Mouse (Mus musculus) embryo, embryonic 9.5 days (tissue): ENCODE data around the gene Itga6.

Experiments
- DNase-seq: peaks from one replicate; pipeline ENCODE4 v3.0.0-alpha.2; 2017; ENCODE audit errors: extremely low spot score

The Itga6 gene

DNA sequence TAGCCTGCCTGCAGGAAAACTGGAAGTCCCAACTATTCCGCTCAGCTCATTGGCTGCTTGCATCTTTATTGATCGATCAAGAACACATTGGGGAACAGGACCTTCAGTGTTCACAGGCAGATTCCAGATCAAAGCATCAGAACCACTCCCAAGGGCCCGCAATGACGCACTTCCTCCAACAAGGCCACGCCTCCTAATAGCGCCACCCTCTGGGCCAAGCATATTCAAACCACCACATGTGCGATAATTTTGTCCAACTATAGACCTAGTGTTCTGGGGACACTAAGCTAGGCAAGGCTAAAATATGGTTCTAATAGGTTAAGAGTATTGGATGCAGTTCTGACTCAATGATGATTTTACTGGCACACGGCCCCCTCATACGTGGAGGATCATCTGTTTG lies 15.7 kb downstream of the Itga6 start:
- DNase-seq = no peak

DNA sequence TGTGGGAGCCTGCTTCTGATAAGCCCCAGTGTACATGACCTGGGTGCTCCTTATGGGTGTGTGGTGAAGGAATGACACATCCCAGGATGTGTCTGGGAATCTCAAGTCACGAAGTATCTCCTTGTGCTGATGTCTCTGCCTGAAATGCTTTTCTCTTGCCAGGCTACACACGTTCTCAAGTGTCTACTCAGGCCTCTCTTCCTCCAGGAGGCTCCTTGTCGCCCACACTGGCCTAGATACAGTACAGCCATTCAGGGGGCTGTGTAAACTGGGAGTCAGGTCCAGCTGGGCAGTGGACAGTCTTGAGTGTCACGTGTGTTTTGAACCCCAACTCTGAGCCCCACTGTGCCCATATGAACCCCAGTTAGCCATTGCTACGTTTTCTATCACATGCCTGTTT lies 19.1 kb downstream of the Itga6 start:
- no peak for DNase-seq

DNA sequence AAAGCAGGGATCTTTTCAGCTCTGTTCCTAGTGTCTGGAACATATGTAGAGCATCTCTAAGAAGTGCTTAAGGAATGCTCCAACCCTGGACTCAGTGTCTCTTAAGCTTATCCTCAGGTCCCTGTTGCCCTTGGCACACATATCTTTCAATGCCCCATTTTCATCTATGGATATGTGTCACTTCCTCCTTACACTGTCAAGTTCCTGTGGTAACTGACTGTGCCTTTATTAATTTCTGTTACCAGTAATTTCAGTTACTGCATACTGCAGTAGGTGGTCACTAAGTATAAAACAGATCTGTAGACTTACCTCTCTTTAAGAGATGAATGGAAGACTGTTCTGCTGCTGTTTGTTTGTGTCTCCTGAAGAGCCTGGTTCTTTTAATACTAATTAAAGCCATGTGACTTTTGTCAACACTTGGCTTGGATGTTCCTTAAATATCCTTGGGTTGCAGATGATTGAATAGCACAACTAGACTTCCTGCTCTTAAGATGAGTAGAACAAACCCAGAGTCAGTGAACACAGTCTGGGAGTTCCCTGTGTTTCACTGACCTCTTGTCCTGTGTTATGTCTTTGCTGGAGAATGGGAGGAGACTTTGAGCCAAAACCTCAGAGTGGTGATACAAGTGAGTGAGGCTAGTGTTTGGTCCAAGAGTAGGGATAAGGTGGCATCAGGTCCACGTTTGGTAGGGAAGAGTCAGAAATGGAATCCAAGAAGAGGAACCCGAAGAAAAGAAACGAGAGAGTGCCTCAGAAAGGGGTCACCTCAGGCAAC lies 19.7 kb downstream of the Itga6 start:
- DNase-seq = no peak

DNA sequence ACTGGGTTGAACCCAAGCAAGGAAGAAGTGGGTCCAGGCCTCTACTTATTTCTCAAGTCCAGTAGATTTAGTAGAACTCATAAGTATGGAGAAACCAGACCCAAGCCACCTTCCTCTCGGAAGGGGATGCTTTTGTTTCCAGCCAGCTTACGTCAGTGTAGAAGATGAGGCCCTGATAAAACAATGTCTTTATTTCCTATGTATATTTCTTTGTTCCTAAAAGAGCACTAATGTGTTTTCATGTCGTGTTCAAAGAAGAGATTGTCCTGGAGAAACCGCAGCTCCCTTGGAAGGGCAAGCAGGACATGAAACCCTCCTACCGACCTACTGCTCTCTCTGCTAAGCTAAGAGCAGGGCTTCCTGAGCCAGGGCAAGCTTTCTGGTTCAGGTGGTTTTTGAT lies 20.6 kb downstream of the Itga6 start:
- DNase-seq = no peak

DNA sequence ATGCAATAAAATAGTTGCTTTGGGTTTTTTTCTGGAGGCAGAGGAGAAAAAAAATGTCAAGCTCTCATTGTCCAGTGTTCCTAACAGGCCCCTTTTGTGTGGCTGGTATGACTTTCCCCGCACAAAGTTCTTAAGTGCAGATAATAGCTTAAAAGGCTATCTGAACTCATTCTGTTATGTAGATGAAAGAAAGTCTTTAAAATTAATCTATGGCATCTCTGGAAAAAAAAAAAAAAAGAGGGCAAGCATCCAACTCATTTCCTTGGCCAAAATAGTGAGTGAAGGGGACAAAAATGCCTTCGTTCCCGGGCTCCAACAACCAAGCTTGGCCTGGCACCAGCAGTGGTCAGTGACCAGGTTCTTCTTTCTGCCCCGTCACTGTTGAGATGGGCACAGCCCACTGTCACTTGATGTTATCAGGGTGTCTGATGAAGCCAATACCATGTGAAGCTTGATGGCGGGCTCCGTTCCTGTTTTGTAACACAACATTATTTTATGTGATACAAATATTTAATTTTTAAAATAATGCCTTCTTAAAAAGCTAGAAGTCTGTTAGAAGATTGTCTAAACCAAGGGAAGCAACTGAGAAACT lies 21.7 kb downstream of the Itga6 start:
- no peak for DNase-seq

DNA sequence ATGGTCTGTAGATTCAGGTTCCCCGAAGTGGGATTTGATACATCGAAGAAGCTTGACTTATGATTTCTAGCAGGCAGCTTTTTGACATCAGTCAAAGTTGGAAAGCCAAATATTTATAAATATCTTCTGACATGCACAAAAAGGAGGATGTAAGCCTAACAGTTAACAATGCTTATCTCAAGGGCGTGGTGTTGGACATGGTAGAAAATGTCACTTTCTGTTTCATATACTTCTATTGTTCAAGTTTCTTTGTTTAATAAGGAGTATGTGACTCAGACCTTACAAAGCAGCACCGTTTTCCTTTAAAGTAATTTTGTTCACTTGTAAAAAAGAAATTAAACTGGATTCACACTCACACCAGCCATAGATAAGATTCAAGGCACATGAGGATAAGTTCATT lies 26.3 kb downstream of the Itga6 start:
- DNase-seq = no peak

DNA sequence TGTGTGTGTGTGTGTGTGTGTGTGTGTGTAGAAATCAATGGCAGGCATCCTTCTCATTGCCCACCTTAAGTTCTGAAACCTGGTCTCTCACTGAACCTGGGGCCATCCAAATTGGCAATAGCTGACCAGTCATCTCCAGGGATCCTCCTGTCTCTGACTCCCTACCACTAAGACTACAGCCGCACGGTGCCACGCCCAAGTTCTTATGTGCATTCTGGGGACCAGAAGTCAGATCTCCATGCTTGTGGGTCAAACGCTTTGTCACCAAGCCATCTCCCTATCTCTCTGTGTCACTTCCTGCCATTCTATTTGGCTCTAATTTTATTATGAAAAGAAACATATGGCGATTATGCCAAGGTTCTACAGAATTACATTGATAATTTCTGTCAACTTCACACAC lies 28.3 kb downstream of the Itga6 start:
- DNase-seq = no peak

DNA sequence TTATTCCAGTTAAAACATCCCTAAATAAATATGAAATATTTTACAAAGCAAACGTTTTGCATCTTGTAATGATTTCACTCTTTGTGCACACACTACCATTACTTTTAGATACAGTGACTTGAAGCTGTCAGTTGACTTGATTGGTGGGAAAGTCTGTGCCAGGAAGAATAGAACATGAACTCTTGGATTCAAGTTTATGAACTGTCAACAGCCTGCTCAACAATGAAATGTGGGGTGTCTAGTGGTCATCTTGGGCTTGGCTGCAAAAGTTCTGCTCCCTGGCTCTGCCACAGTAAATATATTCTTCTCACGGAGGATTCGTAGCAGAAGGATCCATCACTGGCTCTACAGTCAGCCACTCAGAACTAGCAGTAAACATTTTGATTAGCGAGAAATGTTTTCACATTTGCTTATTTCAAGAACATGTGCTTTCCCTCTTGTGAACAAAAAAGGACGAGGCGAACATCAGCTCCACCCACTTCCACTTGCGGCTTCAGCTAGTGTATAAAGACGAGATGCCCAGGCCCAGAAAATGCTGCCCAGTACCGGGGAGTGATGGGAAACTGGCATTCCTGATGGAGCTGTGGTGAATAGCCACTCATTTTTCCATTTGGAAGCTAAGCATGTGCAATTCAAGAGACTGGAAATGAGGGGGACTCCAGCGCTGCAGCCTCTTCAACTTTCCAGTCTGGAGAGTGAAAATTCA lies 29.0 kb downstream of the Itga6 start:
- DNase-seq = no peak

DNA sequence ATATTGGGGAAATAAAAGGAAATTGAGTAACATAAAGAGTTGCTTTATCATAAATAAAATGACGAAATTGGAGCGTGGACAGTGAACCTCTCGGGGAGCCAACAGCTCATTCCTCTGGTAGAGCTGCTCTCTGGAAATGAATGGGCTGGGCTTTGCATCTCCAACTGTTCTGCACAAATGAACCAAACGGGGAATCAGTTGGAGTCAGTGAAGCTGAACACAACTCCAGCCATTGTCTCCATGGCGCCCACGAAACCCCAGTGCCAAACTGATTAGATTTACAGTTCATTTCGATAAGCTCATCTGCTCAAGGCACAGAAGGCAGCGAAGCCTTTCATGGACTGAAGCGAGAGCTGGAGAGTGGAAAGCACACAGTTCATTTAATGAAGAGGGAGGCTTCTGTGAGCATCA lies 29.8 kb downstream of the Itga6 start:
- DNase-seq = no peak

DNA sequence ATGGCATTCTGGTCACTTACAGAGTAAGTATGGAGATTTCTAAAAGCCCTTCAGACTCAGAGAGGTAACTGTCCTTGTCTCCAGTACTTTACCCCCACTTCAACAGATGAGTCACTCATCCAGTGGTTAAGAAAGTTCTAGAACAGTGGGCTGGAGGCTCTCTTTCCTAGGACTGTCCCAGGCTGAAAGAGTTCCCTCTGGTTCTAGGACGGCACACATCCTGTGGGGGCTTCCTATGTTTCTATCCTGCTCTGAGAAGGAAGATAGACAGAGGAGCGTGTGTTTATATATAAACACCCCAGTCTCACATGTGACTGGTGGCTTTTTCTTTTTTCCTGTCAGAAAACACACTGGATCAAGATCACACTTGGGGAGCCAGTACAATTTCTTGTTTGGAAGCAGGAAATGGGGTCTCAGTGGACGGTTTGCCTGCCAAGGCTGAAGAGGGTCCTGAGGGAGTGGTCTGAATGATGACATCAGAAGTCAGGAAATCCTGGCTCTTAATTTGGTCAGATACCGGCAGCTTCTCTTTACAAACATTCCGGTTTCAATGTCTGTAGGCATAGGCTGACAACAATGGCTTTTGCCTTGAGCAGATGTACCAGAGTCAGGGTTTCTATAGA lies 34.0 kb downstream of the Itga6 start:
- no peak for DNase-seq

DNA sequence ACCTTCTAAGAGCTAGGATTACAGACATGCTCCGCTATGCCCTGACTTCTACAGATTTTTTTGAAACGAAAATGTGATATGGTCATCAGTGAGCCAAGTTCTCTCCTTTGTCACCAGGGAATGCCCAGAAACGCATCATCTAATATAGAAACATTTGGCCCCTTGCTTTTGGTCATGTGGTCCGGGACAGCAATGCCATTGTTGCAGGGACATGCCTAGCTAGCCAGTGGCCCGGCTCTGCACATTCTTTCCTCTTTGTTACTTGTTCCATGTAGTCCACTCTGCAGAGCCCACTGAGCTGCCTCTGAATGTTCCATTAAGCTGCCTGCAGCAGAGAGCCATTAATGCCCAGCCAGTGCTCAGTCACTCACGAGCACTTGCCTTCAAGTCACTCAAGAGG lies 34.6 kb downstream of the Itga6 start:
- no peak for DNase-seq

DNA sequence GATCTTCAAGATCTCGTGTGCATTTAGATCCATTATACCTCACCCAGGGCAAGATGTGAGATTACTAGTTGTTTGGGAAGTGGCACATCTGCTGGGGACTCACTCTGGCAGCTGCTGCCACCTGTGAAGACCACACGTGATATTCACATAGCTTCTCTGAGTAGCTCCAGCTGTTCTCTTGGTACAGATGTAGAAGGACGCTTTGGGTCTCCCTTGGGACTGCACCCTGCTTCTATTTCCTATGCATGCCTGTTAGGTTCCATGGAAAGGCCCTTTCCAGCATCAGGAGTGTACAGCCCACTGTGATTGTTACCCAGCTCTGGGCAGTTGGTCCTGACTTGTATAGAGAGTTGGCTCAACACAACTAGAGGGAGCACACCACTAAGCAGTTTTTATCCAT lies 39.8 kb downstream of the Itga6 start:
- DNase-seq = no peak

DNA sequence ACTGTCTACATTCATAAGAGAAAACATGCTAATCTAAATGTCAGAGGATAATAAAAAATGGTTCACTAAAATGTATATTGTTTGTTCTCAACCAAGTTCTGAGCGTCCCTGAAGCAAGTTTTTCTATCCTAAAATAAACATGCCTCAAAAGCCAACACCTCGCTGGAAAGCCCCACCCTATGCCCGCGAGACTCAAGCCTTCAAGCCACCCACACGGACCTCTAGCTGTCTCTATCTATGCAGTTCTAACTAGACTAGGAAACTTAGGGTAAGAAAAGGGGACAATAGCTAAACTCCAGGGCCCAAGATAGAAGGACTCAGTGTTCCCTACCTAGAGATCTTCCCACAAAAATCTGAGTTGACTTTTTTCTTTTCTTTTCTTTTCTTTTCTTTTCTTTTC lies 40.6 kb downstream of the Itga6 start:
- DNase-seq = no peak

DNA sequence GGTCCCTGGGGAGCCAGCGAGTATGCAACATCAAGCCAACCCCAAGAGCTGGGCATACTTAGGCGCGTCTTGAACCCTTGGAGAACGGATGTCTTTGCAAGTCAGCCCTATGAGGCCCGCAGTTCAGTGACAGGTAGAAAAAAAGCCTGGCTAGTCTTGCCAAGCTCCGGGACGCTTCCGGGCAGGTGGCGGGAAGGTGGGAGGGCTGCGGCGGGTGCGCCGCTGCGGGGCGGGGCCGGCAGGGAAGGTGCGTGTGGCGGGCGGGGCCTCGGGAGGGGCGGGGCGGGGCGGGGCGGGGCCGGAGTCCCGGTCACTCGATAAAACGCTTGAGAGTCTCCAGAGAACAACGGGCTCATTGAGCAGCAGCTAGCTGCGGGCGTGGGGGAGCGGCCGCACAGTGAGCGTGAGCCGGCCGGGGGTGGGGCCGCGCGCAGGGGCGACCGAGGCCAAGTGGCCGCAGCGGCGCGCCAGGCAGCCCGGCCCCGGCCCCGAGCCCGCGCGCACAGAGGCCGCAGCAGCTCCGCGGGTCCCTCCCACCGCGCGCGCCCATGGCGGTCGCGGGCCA lies 41.3 kb downstream of the Itga6 start:
- DNase-seq = peak; percentile 88

DNA sequence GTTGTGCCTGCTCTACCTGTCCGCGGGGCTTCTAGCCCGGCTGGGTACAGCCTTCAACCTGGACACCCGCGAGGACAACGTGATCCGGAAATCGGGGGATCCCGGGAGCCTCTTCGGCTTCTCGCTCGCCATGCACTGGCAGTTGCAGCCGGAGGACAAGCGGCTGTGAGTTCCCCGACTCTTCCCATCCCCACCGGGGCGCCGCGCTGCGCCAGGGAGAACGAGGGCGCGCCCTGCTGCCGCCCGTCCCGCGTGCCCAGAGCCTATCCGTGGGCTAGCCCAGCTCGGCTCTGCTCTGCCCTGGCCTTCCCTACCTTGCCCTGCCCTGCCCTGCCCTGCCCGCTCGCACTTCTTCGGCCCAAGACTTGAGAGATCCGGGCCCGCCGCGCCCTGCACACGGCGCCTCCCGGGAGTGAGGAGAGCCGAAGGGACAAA lies 41.8 kb downstream of the Itga6 start:
- DNase-seq = no peak

DNA sequence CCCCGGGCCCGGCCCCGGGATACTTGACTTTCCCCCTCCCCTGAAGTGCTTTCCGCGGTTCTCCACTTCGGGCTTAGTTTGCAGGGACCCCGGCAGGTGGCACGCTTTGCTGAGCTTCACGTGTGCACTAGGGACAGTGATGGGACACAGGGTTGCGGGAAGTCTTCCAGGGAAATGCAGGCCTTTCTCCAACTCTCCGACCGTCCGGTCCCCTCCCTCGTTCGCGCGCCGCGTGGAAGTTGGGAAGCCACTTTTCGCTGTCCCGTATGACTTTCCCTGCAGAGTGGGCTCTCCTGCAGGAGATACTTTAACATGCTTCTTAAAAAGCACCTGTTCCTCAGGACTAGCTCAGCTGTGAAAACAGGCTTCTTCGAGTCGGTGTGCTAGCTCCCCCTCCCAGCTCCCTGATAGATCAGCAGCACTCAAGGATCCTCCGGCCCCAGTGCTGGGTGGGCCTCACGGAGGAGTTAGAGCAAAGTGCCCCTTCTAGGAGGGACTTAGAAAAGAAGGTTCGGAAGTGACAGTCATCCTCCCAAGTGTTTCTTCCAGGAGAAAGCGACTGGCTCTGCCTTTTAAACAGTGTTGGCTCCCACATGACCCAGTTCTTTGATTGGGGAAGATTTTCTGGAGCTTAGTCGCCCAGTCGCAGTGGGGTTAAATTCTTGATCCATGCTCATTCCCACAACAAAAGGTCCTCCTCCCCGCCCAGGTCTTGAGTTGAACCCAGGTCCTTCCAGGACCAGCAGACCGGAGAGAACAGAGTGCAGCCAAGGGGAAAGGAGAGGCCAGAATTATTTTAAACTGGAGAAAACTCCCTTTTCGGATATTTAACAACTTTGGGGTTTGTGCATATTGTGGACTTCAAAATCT lies 42.4 kb downstream of the Itga6 start:
- DNase-seq = peak; percentile 70

DNA sequence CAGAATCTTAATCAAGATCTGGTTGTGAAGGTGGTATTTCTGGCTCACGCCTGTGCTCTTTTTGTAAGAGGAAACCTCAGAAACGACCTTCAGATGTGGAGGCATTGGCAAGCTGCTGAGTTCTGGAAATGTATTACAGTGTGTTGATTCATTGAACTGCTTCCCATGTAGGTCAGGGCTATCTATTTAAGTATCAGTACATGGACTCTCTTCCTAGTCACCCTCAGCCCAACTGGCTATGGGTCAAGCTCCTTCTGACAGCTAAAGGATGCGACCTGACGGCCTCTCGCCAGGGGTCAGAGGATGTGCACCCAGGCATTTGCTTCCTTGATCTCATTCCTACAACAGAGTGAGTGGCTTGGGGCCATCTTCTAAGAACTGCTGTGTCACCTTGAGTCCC lies 45.3 kb downstream of the Itga6 start:
- no peak for DNase-seq

DNA sequence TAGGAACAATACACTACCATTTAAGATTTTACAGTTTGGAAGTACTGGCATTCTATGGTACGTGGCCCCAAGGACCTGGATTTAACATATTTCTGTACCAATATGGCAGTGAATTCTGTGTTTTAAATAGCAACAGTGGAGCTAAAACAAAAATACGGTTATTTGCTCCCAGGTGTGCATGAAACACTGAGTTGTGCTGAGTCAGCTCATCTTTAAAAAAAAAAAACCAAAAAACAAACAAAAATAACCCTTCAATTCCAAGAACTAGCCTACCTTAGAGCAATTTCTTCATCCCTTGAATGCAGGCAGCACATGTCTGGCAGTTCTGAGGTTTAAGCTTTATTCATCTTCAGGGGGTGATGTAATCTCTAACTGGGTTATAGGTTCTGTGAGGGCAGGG lies 45.8 kb downstream of the Itga6 start:
- no peak for DNase-seq

DNA sequence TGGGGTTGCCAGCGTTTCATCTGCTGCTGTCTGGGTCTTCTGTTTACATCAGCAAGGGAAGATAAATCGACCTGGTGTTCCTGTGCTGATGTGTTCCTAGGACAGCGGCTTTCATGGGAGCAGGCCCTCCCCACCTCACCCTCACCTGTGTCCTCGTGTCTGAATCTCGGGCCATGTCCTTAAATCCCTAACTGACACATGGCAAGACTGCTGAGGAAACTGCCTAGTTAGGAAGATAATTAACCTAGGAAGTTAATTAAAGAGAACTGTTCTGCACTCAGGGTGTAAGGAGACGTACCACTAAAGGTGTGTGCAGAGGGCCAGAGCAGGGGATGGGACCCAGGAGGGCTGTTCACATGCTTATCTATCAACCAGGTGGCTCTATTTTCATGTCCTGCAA lies 48.7 kb downstream of the Itga6 start:
- no peak for DNase-seq

DNA sequence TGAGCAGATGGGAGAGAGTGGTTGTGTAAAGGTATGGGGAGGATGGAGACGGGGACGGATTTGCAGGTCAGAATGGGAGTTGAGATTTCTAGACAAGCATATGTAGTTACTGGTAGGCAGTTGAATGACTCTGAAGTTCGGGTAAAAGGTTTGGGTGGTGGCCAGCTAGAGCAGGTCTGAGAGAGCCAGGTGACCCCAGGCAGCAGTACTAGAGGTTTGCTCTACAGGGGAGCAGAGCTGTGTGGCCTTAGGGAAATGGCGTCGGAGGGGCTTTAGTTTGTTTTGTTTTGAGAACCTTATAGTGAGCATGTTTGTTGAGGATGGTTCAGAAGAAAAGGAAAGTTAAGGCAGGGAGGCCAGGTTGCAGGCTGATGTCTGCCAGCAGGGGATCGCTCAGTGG lies 51.4 kb downstream of the Itga6 start:
- DNase-seq = no peak

DNA sequence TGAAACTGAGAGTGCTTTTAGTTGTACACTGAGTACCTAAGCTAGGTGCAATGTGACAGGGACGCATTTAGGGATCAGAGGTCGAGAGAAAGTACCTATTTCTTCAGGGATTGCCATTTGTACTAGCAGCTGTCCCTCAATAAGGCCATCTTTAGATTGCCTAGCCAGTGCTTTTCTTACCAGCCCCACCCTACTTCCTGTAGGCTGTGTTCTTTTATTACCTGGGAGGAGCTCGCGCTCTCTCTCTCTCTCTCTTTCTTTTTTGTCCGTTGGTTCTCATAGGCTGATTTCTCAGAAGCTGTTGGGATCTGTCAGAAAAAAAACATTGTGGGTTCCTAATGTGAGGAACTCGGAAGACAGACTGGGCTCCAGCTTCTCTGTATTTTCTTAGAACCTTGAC lies 55.4 kb downstream of the Itga6 start:
- no peak for DNase-seq
